Mouse (Mus musculus): Measurements from ENCODE around the gene Gmip.
A peak's percentile ranks its signal among the peaks of the same experiment; 100 is the strongest.

The Gmip gene

GRCm38 (mm10) chr8:69804537-69804936 is 3.9 kb upstream of the Gmip start:
- no peak for DNase-seq

- no peak for DNase-seq
Measured at GRCm38 (mm10) chr8:69805086-69805485, 3.4 kb upstream of the Gmip start.

- DNase-seq = no peak
Measured at GRCm38 (mm10) chr8:69805491-69805890, 3.0 kb upstream of the Gmip start.

DNA sequence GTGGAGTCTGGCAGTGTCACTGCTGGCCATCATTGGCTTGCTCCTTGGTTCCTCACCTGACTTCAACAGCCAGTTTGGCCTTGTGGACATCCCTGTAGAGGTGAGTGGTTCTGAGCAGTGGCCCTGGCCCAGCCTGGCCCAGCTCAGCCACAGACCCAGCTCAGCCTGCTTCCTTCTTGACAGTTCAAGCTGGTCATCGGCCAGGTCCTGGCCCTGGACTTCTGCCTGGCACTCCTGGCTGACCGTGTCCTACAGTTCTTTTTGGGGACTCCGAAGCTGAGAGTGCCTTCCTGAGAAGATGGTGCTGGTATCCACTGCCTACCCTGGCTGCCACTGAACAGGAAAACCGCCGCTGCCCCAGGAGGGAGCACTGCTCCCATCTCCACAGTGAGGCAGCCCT is 1.2 kb upstream of the Gmip start:
- DNase-seq = no peak

GRCm38 (mm10) chr8:69808864-69809403 is 455 bp downstream of the Gmip start:
- peak; percentile 65 for DNase-seq

DNA sequence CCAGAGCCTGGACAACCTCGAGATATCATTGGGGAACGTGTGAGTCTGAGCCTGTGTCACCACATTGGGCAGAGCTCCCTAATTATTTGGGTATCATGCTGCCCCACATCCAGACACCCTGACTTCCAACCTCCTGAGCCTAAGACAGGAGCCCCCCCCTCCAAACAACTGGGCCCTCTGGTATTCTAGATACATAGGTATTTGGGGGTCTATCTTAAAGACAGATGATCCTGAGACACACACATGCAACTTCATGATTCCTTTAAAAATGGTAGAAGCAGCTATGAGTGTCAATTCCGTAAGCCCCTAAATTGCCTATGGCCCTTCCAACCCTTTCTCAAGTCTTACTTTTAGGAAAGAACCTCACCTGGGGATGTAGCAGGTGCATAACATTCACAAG is 1.3 kb downstream of the Gmip start:
- DNase-seq = no peak

DNA sequence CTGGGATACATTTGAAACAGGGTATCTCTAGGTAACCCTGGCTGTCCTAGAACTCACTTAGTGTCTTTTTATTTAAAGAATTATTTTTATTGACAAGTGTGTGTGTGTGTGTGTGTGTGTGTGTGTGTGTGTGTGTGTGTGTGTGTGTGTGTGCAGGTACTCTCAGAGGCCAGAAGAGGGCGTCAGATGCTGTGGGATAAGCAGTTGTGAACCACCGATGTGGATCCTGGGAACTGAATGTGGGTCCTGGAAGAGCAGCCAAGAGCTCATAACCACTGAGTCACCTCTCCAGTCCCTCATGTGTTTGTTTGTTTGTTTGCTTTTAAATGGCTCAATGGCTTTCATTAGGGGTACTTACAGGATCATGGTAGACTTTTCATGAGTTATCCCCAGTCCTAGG is 6.4 kb downstream of the Gmip start:
- no peak for DNase-seq

GRCm38 (mm10) chr8:69815396-69815795 is 6.9 kb downstream of the Gmip start:
- no peak for DNase-seq

- no peak for DNase-seq
Measured at GRCm38 (mm10) chr8:69820466-69820865, 12.0 kb downstream of the Gmip start.

DNA sequence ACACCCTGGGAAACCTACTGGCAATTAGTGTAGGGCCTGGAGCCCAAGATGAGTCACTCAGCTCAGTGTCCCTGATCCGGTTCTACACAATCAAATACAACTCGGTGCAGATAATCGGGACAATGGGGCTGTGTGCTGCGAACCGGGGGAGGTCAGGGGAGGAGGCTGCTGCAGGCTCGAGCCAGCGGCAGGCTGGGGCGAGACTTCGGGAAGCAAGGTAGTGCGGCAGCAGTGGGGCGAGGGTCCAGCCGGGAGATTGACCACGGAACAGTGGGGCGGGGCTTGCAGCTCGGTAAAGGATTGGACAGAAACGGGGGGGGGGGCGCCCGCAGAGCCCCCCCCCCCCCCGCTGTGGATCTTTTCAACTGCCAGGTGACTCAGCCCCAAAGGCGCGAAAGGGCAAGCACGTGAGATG is 13.5 kb downstream of the Gmip start:
- peak; percentile 34 for DNase-seq

DNA sequence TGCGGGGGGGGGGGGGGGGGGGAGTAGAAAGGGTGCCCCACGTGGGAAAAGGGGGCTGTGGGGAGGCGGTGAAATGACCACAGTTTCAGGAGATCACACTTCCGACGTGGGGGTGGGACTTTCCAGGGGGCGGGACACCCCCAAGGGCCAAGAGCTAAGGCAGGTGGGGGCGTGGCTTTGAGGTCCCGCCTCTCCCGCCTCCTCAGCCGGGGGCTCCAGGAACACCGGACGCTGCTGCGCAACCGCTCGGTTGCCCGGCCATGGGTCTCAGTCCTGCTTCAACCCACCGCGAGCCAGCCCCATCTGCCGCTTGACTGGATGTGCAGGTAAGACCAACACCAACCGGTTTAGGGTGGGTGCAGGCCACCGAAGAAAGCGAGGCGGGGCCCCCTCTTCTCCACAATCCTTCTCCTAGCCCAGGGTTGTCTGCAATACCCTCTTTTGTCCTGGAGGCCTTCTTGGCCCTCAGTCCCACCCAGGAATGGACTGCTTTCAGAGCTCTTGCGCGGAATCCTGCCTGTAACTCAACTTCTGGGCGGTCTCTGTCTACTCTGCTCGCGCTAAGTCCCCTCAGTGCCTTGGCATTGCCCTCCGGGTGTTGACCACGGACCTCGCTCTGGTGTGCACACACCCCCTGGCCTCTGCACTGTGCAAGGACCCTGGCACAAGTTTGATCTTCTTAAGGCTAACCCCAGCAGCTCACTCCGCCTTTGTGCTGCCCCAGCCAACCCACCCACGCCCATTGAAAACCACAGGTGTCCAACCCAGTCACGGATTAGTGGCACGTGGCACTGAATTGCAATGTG is 14.1 kb downstream of the Gmip start, which contains the start of gene Lpar2:
TSS of gene Lpar2 (plus strand) at position 44 of the 806 bp plus-strand sequence.
- peak; percentile 79 for DNase-seq

DNA sequence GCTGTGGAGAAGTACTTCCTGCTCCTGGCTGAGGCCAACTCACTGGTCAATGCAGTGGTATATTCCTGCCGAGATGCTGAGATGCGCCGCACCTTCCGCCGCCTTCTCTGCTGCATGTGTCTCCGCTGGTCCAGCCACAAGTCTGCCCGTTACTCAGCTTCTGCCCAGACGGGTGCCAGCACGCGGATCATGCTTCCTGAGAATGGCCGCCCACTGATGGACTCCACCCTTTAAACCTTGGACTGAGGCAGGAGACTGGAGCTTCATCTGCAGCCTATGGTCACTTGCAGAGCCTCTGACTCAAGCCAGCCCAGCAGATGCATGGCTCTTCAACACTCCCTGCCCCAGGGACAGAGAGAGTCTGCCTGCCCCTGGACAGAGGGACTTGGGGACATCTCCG is 17.9 kb downstream of the Gmip start:
- no peak for DNase-seq

GRCm38 (mm10) chr8:69832298-69832853 is 23.9 kb downstream of the Gmip start, which contains the start of gene Pbx4:
Pbx4 (plus strand) TSS chr8:69832491.
- DNase-seq = peak; percentile 95

- no peak for DNase-seq
Measured at GRCm38 (mm10) chr8:69837057-69837682, 28.7 kb downstream of the Gmip start.

- no peak for DNase-seq
Measured at GRCm38 (mm10) chr8:69847167-69848065, 38.9 kb downstream of the Gmip start.

GRCm38 (mm10) chr8:69848951-69849350 is 40.5 kb downstream of the Gmip start:
- DNase-seq = no peak

DNA sequence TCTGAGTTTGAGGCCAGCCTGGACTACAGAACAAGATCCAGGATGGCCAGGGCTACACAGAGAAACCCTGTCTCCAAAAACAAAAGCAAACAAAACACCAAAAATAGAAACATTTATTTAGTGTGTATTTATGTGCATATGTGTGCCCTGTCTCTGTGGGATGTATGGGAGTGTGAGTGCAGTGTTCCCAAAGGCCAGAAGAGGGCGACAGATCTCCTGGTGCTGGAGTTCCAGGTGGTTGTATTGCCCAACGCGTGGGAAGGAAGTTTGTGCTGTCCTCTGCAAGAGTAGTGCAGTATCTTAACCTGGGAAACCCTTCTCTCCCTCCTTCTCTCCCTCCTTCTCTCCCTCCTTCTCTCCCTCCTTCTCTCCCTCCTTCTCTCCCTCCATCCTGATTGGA is 41.4 kb downstream of the Gmip start:
- DNase-seq = peak; percentile 22

GRCm38 (mm10) chr8:69850926-69851506 is 42.5 kb downstream of the Gmip start:
- no peak for DNase-seq

GRCm38 (mm10) chr8:69853869-69854268 is 45.4 kb downstream of the Gmip start:
- no peak for DNase-seq

GRCm38 (mm10) chr8:69860807-69861206 is 52.3 kb downstream of the Gmip start:
- DNase-seq = no peak

DNA sequence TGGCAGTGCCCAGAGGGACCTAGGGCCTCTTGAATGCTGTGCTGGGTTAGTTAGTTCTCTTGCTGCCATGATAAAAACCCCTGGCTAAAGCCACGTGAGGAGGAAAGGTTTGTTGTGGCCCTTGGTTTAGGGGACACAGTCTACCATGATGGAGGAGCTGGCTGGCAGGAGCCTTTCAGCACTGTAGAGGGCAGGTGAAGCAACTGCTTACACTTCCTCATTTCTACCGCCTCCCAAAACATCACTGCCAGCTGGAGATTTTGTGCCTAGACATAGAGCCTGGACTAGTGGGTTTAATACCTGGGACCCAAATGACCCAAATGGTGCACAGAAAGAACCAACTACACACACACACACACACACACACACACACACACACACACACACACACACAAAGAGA is 52.8 kb downstream of the Gmip start:
- DNase-seq = no peak

- DNase-seq = no peak
Measured at GRCm38 (mm10) chr8:69863387-69864020, 55.0 kb downstream of the Gmip start.
